Mouse (Mus musculus) stomach, embryonic 15.5 days (tissue): ENCODE results near the gene F2rl3. TPM values are rescaled to one million over a fixed set of nuclear protein-coding genes. Genes with fewer than 3 reads are reported as not detected.

Experiments
- ATAC-seq: fragments of 200-750 bp; cut with Nextera tagmentation; 2 replicates; pipeline ENCODE4 v1.8.0; 2017; ENCODE audit warnings: low read depth, moderate number of reproducible peaks, moderate TSS enrichment; ENCODE audit not compliant: insufficient read depth, low FRiP score
- H3K27ac ChIP-seq: fragments of 300-500 bp; sonication (generic); 2 replicates; pipeline ENCODE4 v1.5.1; 2015; ENCODE audit warnings: mild to moderate bottlenecking, inconsistent platforms
- H3K27me3 ChIP-seq: fragments of 300-500 bp; sonication (generic); replicated peaks from 2 replicates; pipeline ENCODE4 v1.6.1; 2015; ENCODE audit warnings: inconsistent platforms
- H3K36me3 ChIP-seq: fragments of 300-500 bp; sonication (generic); 2 replicates; pipeline ENCODE4 v1.6.1; 2015; ENCODE audit warnings: inconsistent platforms
- H3K4me1 ChIP-seq: fragments of 300-500 bp; sonication (generic); 2 replicates; pipeline ENCODE4 v1.6.1; 2015; ENCODE audit warnings: inconsistent platforms
- H3K4me2 ChIP-seq: fragments of 300-500 bp; sonication (generic); 2 replicates; pipeline ENCODE4 v1.6.1; 2015; ENCODE audit warnings: mild to moderate bottlenecking, inconsistent platforms
- H3K4me3 ChIP-seq: fragments of 300-500 bp; sonication (generic); replicated peaks from 2 replicates; pipeline ENCODE4 v1.5.1; 2015; ENCODE audit warnings: inconsistent platforms
- H3K9ac ChIP-seq: fragments of 300-500 bp; sonication (generic); 2 replicates; pipeline ENCODE4 v1.6.1; 2015; ENCODE audit warnings: inconsistent platforms
- H3K9me3 ChIP-seq: fragments of 300-500 bp; sonication (generic); 2 replicates; pipeline ENCODE4 v1.6.1; 2016; ENCODE audit warnings: inconsistent platforms
- whole genome bisulfite sequencing: fragments of 180-500 bp; shearing (Covaris S2); methylation state at CpG from one replicate; pipeline ENCODE4 v1.1.7; 2015; 5-methylcytosine and 5-hydroxymethylcytosine counted together
- polyA plus RNA-seq: library from polyadenylated mRNA; unstranded; fragments of >200 nt; fragmentation: Nextera tagmentation; extraction: Ambion mirVana; gene quantifications from 2 replicates; pipeline ENCODE4 v1.2.1, GENCODE M21; 2015

The F2rl3 gene
- 2.8 and 3.2 TPM in 2 replicates for polyA plus RNA-seq

- 60% methylated on average over 7 of the region's 7 CpGs for WGBS
- no peak within 1 kb of the TSS for H3K27ac ChIP-seq
- H3K9ac ChIP-seq = no peak within 1 kb of the TSS
- H3K4me2 ChIP-seq = peak within 1 kb of the TSS; percentile 13; the same call in 1 of the 2 replicates
- ATAC-seq = no peak
- H3K4me1 ChIP-seq = no peaks in the 10 kb centered on the region
- H3K36me3 ChIP-seq = peaks cover 13% of the 10 kb centered on the region
- H3K27me3 ChIP-seq = no peaks in the 10 kb centered on the region
- H3K9me3 ChIP-seq = no peaks in the 10 kb centered on the region
- H3K4me3 ChIP-seq = no peak within 1 kb of the TSS
Observed at GRCm38 (mm10) chr8:72761322-72762051, at the start of gene F2rl3. Gene F2rl3 (plus strand): TSS chr8:72761880.

DNA sequence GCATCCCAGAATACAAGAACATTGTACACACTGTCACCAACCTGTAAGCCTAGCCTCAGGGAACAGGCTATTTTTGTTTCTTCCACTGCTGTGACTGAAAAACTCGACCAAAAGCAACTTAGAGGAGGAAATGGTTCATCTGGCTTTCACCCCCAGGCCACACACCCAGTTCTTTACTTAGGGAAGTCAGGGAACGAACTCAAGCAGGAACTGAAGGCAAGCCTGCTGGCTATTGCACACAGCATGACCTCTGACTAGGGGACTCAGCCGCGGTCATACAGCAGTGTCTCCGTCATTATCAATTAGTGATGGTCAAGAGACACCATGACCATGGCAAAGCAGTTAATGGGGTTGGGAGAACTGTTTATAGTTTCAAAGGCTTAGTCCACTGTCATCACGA, 49.1 kb upstream of the F2rl3 start:
- Histone ChIP-seq H3K9me3 (no peaks in the 10 kb centered on the region), H3K27ac (no peak overlapping the region), H3K4me3 (no peak overlapping the region), H3K27me3 (no peaks in the 10 kb centered on the region), H3K4me1 (no peaks in the 10 kb centered on the region), H3K9ac (no peak overlapping the region), H3K4me2 (no peak overlapping the region), H3K36me3 (no peaks in the 10 kb centered on the region)
- ATAC-seq = no peak
- 58% methylated on average over 6 of the region's 6 CpGs for WGBS

DNA sequence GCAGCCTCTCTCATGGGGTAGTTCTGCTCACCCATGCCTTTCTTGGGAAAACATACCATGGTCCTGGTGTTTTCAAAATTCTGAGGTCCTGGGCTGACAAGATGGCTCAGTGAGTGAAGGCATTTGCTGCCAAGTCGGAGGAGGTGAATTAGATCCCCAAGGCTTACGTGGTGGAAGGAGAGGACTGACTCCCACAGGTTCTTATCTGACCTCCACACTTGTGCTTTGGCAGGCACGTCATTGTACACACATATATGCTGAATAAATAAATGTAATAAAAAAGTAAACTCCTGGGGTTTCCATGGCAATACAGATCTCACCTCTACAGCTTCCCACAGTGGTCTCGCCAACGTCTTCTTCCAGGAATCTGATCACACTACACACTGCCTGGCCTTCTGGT, 45.1 kb upstream of the F2rl3 start:
- Histone ChIP-seq H3K4me2 (no peak overlapping the region), H3K36me3 (no peaks in the 10 kb centered on the region), H3K9ac (no peak overlapping the region), H3K9me3 (no peaks in the 10 kb centered on the region), H3K27ac (no peak overlapping the region), H3K27me3 (no peaks in the 10 kb centered on the region), H3K4me3 (no peak overlapping the region), H3K4me1 (no peaks in the 10 kb centered on the region)
- WGBS = 68% methylated on average over 5 of the region's 5 CpGs
- no peak for ATAC-seq

GRCm38 (mm10) chr8:72720541-72720940, 41.1 kb upstream of the F2rl3 start:
- H3K9me3 ChIP-seq = no peaks in the 10 kb centered on the region
- H3K4me2 ChIP-seq = no peak overlapping the region
- no peak overlapping the region for H3K27ac ChIP-seq
- H3K4me3 ChIP-seq = no peak overlapping the region
- no peak overlapping the region for H3K9ac ChIP-seq
- ATAC-seq = no peak
- peaks cover 7% of the 10 kb centered on the region for H3K4me1 ChIP-seq
- 18% methylated on average over 1 of the region's 1 CpGs for WGBS
- H3K27me3 ChIP-seq = no peaks in the 10 kb centered on the region
- no peaks in the 10 kb centered on the region for H3K36me3 ChIP-seq

GRCm38 (mm10) chr8:72722769-72723650, 38.7 kb upstream of the F2rl3 start, which contains the start of gene Sin3b:
Gene Sin3b (plus strand): TSS chr8:72723285.
- H3K36me3 ChIP-seq = peaks cover 22% of the 10 kb centered on the region
- H3K9ac ChIP-seq = peak within 1 kb of the TSS; percentile 97
- 14% methylated on average over 54 of the region's 56 CpGs for WGBS
- H3K4me1 ChIP-seq = peaks cover 7% of the 10 kb centered on the region
- no peak within 1 kb of the TSS for H3K27ac ChIP-seq
- ATAC-seq = peak; percentile 97
- peak within 1 kb of the TSS; percentile 82 for H3K4me2 ChIP-seq
- no peaks in the 10 kb centered on the region for H3K27me3 ChIP-seq
- H3K9me3 ChIP-seq = no peaks in the 10 kb centered on the region
- peak within 1 kb of the TSS; percentile 99 for H3K4me3 ChIP-seq

DNA sequence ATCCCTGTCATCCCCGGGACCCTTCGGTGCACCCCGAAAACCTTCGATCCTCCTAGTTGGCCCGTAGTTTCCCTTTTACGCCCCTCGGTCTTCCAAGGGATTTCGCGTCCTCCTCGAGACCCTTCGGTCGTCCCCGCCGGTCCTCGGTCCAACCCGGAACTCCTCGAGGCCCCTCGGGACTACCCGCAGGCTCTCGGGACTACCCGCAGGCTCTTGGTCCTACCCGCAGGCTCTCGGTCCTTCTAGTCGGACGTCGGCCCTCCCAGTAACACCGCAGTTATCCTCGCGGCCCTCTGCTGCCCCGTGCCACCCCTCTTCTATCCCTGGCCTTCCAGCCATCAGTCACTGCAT, 38.1 kb upstream of the F2rl3 start:
- Histone ChIP-seq H3K4me2 (peak overlapping the region; percentile 82), H3K4me3 (peak overlapping the region; percentile 99), H3K27ac (no peak overlapping the region), H3K4me1 (peaks cover 7% of the 10 kb centered on the region), H3K27me3 (no peaks in the 10 kb centered on the region), H3K9me3 (no peaks in the 10 kb centered on the region), H3K9ac (peak overlapping the region; percentile 97), H3K36me3 (peaks cover 28% of the 10 kb centered on the region)
- ATAC-seq = peak; percentile 29; the same call in 1 of the 2 replicates
- under 1% methylated on average over 30 of the region's 30 CpGs for WGBS

GRCm38 (mm10) chr8:72728636-72729035, 33.0 kb upstream of the F2rl3 start:
- H3K36me3 ChIP-seq = peaks cover 73% of the 10 kb centered on the region
- no peak overlapping the region for H3K4me3 ChIP-seq
- H3K9ac ChIP-seq = no peak overlapping the region
- H3K4me2 ChIP-seq = no peak overlapping the region
- H3K4me1 ChIP-seq = peaks cover 7% of the 10 kb centered on the region
- no peaks in the 10 kb centered on the region for H3K27me3 ChIP-seq
- H3K27ac ChIP-seq = no peak overlapping the region
- H3K9me3 ChIP-seq = no peaks in the 10 kb centered on the region
- WGBS = 89% methylated on average over 1 of the region's 1 CpGs
- ATAC-seq = no peak

- H3K4me1 ChIP-seq = no peaks in the 10 kb centered on the region
- no peaks in the 10 kb centered on the region for H3K9me3 ChIP-seq
- no peak overlapping the region for H3K4me3 ChIP-seq
- H3K36me3 ChIP-seq = peaks cover 82% of the 10 kb centered on the region
- H3K9ac ChIP-seq = no peak overlapping the region
- no peak for ATAC-seq
- no peak overlapping the region for H3K4me2 ChIP-seq
- WGBS = 75% methylated on average over 5 of the region's 5 CpGs
- no peak overlapping the region for H3K27ac ChIP-seq
- H3K27me3 ChIP-seq = no peaks in the 10 kb centered on the region
Observed at GRCm38 (mm10) chr8:72735001-72735400, 26.7 kb upstream of the F2rl3 start.

GRCm38 (mm10) chr8:72736868-72737267, 24.8 kb upstream of the F2rl3 start:
- H3K4me3 ChIP-seq = no peak overlapping the region
- H3K4me1 ChIP-seq = no peaks in the 10 kb centered on the region
- no peak overlapping the region for H3K27ac ChIP-seq
- no peaks in the 10 kb centered on the region for H3K9me3 ChIP-seq
- no peaks in the 10 kb centered on the region for H3K27me3 ChIP-seq
- peaks cover 65% of the 10 kb centered on the region for H3K36me3 ChIP-seq
- no peak overlapping the region for H3K9ac ChIP-seq
- H3K4me2 ChIP-seq = no peak overlapping the region
- ATAC-seq = no peak

GRCm38 (mm10) chr8:72746061-72746460, 15.6 kb upstream of the F2rl3 start:
- no peaks in the 10 kb centered on the region for H3K27me3 ChIP-seq
- ATAC-seq = no peak
- H3K4me3 ChIP-seq = no peak overlapping the region
- H3K27ac ChIP-seq = no peak overlapping the region
- no peak overlapping the region for H3K9ac ChIP-seq
- no peaks in the 10 kb centered on the region for H3K4me1 ChIP-seq
- H3K36me3 ChIP-seq = peaks cover 73% of the 10 kb centered on the region
- WGBS = 43% methylated on average over 5 of the region's 5 CpGs
- no peaks in the 10 kb centered on the region for H3K9me3 ChIP-seq
- no peak overlapping the region for H3K4me2 ChIP-seq

- Histone ChIP-seq H3K9ac (no peak overlapping the region), H3K27me3 (no peaks in the 10 kb centered on the region), H3K9me3 (no peaks in the 10 kb centered on the region), H3K4me2 (no peak overlapping the region), H3K4me3 (no peak overlapping the region), H3K4me1 (no peaks in the 10 kb centered on the region), H3K36me3 (peaks cover 77% of the 10 kb centered on the region), H3K27ac (no peak overlapping the region)
- ATAC-seq = no peak
- 89% methylated on average over 26 of the region's 26 CpGs for WGBS
Observed at GRCm38 (mm10) chr8:72749846-72750245, 11.8 kb upstream of the F2rl3 start.

GRCm38 (mm10) chr8:72750266-72750665, 11.4 kb upstream of the F2rl3 start:
- no peak overlapping the region for H3K9ac ChIP-seq
- H3K27me3 ChIP-seq = no peaks in the 10 kb centered on the region
- 87% methylated on average over 6 of the region's 6 CpGs for WGBS
- H3K27ac ChIP-seq = no peak overlapping the region
- H3K4me1 ChIP-seq = no peaks in the 10 kb centered on the region
- no peaks in the 10 kb centered on the region for H3K9me3 ChIP-seq
- H3K4me3 ChIP-seq = no peak overlapping the region
- no peak overlapping the region for H3K4me2 ChIP-seq
- no peak for ATAC-seq
- peaks cover 75% of the 10 kb centered on the region for H3K36me3 ChIP-seq
